Mouse (Mus musculus) splenic B cell, adult 2 months (primary cell): ENCODE measurements around the gene Snorc.
"Not testable (repeated sequence)": the region's sequence is repeated elsewhere in the genome, so short reads cannot be mapped to it uniquely, and the experiment has no call there.

Experiments used
- DNase-seq: peaks from one replicate; pipeline ENCODE4 v3.0.0-alpha.2; 2011; ENCODE audit warnings: low read depth, low spot score
- H3K27me3 ChIP-seq: 2 replicates; pipeline ENCODE4 v1.6.1; 2012; ENCODE audit warnings: mild to moderate bottlenecking, low read length, moderate library complexity, mixed read lengths; ENCODE audit not compliant: control insufficient read depth, poor library complexity, insufficient read depth, severe bottlenecking
- H3K36me3 ChIP-seq: 2 replicates; pipeline ENCODE4 v1.6.1; 2012; ENCODE audit warnings: mild to moderate bottlenecking, low read length, moderate library complexity, mixed read lengths; ENCODE audit not compliant: control insufficient read depth, poor library complexity, insufficient read depth, severe bottlenecking

The Snorc gene

DNA sequence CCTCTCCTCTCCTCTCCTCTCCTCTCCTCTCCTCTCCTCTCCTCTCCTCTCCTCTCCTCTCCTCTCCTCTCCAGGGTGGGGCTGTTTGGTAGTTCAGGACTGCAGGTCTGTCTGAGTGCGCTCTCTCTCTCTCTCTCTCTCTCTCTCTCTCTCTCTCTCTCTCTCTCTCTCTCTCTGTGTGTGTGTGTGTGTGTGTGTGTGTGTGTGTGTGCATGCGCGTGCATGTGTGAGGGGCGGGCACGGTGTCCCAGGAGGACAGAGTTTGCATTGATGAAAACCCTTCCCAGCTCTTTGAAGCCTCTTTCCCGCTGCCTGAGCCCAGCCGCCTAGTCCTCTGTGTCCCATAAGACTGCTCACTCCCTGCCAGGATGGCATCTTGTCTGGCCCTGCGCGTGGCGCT, at the start of gene Snorc:
TSS of gene Snorc (plus strand) at position 301 of the 400 bp plus-strand sequence.
- DNase-seq, H3K36me3 ChIP-seq, H3K27me3 ChIP-seq: not testable (repeated sequence)

DNA sequence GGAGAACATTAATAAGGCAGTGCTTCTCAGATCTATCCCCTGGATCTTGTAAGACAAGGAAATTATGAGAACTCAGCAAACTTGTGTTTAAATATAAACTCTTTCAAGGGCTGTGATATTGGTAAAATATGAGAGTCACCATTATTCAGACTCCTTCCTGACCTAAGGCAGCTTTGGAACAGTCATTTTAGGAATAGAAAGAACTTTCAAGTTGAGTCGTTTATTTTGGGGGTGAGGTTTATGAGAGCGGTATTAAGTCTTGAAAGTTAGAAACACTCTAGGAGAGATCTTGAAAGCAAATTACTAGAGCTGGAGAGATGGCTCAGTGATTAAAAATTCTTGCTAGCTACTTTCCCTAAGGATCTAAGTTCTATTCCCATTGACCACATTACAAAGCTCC, 34.9 kb upstream of the Snorc start:
- H3K36me3 ChIP-seq = peaks cover 18% of the 10 kb centered on the region
- no peaks in the 10 kb centered on the region for H3K27me3 ChIP-seq
- no peak for DNase-seq

DNA sequence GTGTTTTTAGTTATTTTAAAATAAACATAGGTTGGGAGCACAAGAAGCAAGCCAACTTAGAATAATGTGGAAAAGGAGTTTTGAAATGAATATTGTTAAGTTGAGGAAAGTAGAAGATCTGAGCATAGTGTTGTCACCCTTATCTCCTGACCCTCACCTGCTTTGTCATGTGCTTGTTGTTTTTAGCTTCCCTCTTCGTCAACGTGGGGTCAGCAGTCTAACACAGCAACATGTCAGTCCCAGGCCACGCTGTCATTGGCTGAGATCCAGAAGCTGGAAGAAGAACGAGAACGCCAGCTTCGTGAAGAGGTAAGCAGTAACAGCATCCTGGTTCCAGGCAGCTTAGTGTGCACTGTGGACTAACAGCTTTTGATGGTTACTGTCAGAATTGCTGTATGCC, 33.5 kb upstream of the Snorc start:
- Histone ChIP-seq H3K27me3 (no peaks in the 10 kb centered on the region), H3K36me3 (peaks cover 20% of the 10 kb centered on the region)
- DNase-seq = no peak

DNA sequence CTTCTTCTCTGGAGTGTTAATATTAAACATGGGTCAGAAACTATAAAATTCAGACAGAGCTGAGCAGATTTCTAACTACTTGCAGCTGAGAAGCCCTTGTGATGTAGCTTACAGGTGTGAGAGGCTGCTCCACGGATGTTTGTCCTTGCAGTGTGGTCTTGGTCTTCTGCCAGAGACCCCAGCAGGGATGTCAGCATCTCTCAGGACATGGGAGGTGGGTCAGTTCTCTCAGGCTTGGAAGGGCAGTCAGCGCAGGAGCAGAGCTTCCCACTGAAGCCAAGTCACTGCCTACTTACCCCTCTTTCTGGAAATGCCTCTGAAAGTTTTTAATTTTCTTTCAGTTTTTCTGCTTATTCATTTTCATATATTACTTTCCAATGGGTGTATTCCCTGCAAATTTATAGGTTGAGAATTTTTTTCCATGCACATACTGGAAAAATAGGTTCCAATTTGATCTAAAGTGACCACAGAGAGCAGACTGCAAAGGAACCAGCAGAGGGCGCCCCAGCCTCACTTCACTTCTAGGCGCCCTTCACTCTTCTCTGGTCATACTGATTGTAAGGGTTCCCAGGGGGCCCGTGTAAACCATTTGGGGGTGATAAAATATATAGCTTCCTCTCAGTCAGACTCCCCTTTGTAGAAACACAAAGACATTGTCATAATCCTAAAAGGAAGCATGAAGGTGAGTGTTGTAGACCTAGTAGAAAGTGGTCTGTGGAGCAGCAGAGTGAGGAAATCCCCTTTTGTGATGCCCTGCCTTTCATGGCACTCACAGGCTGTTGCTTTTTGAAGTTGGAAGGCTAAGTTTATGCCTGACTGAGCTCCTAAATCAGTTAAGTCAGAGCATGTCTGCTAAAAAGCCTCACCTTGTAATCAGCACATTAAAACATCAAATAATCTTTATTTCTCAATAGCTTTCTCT, 22.6 kb upstream of the Snorc start:
- peak; percentile 81 for DNase-seq
- no peaks in the 10 kb centered on the region; the same call in 1 of the 2 replicates for H3K27me3 ChIP-seq
- peaks cover 15% of the 10 kb centered on the region for H3K36me3 ChIP-seq

DNA sequence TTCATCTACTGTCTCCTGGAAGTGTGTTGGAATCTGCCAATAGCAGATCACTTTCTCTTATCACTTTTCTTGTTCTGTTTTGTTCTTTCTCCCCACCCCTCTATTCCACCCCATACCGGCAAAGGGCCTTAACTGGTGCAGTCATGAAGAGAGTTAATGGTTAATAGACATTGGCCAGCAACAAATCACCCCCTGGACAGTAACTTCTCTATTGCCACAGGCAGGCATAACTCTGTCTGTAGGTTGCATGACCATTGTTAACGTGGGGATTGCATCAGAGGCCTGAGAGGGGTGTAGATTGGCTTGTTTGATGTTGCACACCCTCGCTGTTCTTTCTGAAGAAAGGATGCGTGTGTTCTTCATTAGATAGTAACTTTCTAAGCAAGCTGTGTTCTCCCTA, 20.6 kb upstream of the Snorc start:
- no peak for DNase-seq
- peaks cover 8% of the 10 kb centered on the region for H3K36me3 ChIP-seq
- H3K27me3 ChIP-seq = no peaks in the 10 kb centered on the region; the same call in 1 of the 2 replicates

DNA sequence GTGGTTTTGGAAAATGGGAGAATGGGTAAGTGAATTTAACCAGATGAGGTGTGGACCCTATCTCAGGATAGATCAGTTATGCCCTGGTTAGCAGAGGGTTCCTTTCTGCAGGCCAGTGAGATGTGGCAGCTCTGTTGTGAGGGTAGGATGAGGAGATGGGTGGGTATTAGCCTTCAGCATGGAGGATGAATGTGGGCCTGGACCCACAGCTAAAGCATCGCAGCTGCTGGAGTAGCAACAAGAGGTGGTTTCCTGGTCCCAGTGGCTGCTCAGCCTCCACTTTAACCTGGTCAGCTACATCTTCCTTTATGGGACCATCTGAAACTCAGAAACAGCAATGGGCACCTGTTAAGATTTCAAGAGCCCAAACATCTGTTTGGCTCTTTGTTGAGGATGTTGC, 13.6 kb upstream of the Snorc start:
- DNase-seq = no peak
- Histone ChIP-seq H3K27me3 (no peaks in the 10 kb centered on the region), H3K36me3 (0 out of 2 replicates have a peak, but pooled peaks cover 2% of the 10 kb centered on the region)

DNA sequence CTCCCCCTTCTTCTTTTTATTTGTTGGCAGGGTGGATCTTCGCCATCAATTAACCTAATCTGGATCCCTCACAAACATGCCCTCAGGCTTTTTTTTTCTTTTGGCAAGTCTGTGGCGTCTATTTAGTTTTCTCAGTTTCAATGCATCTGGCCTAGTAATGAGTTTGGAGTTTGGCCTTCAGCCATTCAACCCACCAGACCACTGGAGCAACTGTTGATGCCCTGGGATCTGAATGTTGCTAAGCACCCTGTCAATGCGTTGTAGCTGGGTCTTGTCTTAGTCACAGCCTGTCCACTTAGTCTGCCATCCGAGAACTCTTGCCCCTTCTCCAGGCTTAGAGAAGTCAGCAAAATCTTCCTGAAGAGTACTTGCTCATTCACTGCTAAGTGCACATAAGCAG, 12.0 kb upstream of the Snorc start:
- no peaks in the 10 kb centered on the region for H3K36me3 ChIP-seq
- no peak for DNase-seq
- H3K27me3 ChIP-seq = no peaks in the 10 kb centered on the region

DNA sequence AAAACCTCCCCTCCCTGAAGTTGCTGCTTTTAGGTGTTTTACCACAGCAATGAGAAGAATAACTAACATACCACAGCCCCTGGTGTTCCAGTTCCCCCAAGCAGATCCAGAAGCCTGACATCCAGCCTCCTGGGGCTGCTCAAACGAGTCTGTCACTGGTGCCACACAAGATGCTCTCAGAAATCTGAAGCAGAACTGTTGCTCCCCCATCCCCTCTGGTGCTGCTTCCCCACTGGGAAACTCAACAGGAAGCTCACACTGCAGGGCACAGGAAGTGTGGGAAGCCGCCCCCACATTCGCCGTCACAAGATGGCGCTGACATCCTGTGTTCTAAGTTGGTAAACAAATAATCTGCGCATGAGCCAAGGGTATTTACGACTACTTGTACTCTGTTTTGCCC, 10.2 kb upstream of the Snorc start:
- DNase-seq = peak; percentile 13
- H3K36me3 ChIP-seq, H3K27me3 ChIP-seq: not testable (repeated sequence)

DNA sequence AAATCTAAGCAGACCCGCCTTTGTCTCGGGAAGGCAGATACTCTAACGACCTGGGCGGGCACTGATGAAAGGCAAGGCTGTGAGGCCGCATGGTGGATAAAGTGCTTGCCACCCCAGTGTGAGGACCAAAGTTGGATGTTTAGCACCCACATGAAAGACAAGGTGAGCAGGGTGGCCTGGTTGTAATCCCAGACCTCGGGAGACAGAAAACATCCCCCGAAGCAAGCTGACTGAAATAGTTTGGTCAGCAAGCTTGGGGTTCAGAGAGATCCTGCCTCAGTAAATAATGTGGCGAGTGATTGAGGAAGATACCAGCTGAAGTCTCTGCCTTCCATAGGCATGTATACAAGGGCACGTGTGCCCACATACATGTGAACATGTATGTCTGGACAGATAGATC, 2.6 kb upstream of the Snorc start:
- DNase-seq = no peak
- H3K36me3 ChIP-seq = no peaks in the 10 kb centered on the region
- no peaks in the 10 kb centered on the region for H3K27me3 ChIP-seq

DNA sequence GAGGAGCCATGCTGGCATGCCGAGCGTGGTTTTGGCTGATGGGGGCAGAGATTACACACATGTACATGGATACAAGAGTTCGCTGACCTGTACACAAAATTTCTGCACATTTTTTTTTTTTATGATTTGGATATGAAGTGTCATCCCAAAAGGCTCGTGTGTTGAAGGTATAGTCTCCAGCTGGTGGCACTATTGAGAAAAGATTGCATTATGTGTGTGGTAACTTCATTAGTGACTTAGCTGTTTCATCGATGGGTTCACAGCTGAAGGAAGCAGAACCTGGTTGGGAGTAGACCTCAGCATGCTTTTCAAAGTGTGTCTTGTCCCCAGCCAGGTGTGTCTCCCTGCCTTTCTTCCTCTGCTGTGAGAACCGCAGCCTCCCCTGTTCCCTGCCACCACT, 1.8 kb upstream of the Snorc start:
- Histone ChIP-seq H3K36me3 (no peaks in the 10 kb centered on the region), H3K27me3 (no peaks in the 10 kb centered on the region)
- peak; percentile 32 for DNase-seq

DNA sequence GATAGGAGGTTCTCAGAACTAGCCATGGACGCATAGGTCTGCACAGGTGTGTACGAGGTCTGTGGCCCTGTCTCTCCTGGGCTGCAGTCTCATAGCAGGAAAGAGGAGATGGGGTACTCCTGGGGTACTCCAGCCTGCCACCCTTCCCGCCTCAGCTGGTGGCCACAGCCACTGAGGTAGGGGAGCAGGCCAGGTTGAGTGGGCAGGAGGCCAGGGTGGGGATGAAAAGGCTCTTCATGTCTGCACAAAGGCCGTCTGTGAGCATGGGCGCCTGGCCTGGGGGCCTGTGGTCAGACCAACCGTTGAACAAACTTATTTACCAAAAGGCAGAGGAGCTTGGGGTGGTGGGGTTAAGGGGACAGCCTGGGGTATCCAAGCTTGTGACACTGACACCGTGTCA, 1.8 kb downstream of the Snorc start:
- H3K27me3 ChIP-seq = no peaks in the 10 kb centered on the region
- H3K36me3 ChIP-seq = no peaks in the 10 kb centered on the region
- DNase-seq = no peak

DNA sequence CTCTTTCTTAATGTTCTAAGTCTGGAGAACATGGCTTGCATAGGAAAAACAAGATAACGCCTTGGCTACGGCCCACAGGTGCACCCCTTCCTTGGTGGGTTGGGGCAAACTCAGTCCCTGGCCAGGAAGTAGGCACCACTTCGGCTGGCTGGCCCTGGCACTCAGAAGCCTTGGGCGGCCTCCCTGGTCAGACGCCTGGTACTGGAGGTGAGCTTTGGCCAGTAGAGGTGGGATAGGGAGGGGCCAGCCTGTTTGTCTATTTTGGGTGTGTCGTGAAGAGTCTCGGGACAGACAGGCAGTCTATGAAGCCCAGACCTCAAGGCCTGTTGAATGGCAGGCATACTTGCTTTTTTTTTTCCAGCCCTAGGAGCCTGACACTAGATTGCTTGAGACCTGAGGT, 2.5 kb downstream of the Snorc start:
- no peak for DNase-seq
- no peaks in the 10 kb centered on the region for H3K27me3 ChIP-seq
- H3K36me3 ChIP-seq = no peaks in the 10 kb centered on the region

DNA sequence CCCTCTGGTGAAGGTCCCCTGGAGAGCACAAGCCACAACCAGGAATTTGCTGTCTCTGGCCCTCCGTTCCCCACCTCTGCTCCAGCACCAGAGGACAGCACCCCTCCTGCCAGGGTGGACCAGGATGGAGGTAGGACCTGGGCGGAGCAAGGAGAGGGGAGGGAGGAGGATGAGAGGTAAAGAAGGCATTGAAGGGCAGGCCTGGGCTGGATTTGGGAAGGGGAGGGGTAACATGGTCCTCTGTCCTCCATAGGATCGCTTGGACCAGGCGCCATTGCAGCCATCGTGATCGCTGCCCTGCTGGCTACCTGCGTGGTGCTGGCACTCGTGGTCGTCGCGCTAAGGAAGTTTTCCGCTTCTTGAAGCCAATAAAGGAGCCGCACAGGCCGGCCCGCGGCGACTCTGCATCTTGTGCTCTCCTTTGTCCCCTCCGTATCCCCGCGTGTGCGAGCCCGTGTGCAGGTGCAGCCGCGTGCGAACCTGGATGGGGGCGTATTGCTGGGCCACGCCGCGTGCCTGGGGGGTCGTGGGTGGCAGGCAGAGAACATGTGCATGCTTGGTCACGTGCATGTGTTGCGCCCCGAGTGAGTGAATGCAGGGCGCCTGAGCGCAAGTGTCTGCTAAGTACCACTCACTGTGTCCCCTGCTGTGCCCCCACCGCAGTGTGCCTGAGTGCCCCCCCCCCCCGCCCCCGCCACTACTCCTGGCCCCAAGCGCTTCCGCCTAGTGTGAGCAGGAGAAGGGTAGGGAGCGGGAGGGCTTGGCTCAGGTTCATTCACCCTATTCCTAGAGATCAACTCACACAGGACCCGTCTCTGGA, 5.2 kb downstream of the Snorc start:
- H3K27me3 ChIP-seq = no peaks in the 10 kb centered on the region
- no peaks in the 10 kb centered on the region for H3K36me3 ChIP-seq
- DNase-seq = no peak

DNA sequence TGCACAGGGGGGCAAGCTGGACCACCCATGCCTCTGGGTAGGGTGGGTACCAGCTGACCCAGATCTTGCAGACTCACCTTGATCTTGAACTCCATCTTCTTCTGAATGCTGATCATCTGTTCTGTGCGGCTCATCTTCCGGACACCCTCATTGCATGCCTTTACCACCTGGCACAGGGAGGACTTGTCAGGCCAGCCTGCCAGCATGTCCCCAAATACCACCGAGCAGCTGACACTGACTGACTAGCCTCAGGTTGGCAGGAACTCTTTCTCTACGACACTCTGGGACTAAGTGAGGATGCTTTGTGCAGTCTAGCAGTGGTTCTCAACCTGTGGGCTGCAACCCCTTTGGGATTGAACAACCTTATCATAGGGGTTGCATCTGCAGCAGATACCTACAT, 12.5 kb downstream of the Snorc start:
- Histone ChIP-seq H3K36me3 (no peaks in the 10 kb centered on the region), H3K27me3 (no peaks in the 10 kb centered on the region)
- no peak for DNase-seq

DNA sequence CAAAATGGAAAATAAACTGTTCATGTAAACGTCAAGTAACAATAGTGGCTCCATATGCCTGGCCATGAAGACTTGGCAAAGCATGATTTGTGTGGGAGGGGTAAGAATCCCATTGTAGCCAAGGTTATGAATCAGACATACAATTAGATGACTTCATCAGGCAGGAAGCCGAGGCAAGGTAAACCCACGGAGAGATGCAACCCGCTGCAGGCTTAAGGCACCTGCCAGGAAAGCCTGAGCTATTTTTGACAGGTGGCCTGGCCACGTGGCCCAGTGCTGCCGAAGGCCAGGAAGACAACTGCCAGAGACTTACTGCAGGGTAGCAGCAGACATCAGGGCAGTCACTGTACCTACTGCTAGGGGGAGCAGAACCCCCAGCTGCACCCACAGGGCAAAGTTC, 16.3 kb downstream of the Snorc start:
- Histone ChIP-seq H3K36me3 (no peaks in the 10 kb centered on the region), H3K27me3 (no peaks in the 10 kb centered on the region)
- DNase-seq = no peak
